Mouse (Mus musculus) cerebellum, postnatal 14 days (tissue): ENCODE data around the gene Gfy.
"Not testable (repeated sequence)": the region's sequence is repeated elsewhere in the genome, so short reads cannot be mapped to it uniquely, and the experiment has no call there.

Experiments
- DNase-seq, 2 experiments: peaks; one replicate each; pipeline ENCODE4 v3.0.0; 2021; ENCODE audit warnings: mixed read lengths in 2 of 2

The Gfy gene

DNA sequence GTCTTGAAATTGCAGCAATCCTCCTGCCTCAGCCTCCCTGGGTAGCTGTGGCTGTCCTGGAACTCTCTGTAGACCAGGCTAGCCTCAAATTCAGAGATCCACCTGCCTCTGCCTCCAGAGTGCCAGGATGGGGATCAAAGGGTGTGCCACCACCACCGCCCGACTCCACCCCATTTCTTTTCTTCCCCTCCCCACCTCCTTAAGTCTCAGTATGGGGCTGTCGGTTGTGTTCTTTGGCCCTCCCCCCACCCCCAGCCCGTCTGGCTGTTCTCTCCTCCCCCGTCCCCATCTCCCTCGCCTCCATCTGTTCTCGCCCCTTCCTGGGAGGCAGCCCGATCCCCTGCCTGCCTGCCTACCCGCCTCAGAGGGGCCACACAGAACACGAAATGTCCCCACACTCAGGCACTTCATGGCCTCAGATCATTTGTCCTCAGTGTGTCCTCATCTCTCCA lies 12.4 kb downstream of the Gfy start:
- DNase-seq, result peak in 1 of 2 experiments; percentile 70

DNA sequence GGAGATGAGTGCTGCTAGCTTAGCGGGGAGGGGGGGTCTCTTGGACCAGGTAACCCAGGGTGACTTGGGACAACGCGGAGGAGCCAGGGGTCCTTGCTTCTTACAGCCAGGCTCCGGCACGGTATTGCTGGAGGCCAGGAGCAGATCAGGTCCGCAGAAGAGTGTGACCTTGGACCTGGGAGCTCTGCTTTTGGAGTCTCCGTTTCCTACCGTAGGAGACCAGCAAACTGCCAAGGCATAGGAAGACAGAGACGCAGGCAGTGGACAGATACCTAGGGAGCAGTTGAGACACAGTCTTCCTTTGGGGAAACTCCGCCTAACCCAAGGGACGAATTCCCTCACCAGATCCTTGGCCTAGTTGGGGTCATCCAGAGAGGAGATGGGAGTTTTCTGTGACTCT lies 13.7 kb downstream of the Gfy start:
- peak in 1 of 2 experiments; percentile 52 for DNase-seq

DNA sequence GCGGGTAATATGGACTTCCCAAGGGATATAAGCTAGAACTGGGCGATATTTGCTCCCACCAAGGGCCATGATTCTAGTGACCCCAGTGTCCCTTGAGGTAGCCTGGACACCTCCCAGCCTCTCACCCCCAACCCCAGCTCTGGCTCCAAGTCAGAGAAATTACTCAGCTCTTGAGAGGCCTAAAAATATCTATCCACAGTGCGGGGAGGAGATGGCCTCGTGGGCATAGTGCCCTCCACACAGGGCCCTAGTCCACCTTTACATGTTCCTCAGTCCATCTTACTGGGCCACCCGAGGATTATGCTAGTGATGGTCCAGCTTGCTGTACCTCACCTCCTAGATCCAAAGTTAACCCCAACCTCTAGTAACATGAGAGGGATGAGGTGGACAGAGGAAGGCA lies 14.5 kb downstream of the Gfy start:
- peak; percentile 65 to 71 for DNase-seq

DNA sequence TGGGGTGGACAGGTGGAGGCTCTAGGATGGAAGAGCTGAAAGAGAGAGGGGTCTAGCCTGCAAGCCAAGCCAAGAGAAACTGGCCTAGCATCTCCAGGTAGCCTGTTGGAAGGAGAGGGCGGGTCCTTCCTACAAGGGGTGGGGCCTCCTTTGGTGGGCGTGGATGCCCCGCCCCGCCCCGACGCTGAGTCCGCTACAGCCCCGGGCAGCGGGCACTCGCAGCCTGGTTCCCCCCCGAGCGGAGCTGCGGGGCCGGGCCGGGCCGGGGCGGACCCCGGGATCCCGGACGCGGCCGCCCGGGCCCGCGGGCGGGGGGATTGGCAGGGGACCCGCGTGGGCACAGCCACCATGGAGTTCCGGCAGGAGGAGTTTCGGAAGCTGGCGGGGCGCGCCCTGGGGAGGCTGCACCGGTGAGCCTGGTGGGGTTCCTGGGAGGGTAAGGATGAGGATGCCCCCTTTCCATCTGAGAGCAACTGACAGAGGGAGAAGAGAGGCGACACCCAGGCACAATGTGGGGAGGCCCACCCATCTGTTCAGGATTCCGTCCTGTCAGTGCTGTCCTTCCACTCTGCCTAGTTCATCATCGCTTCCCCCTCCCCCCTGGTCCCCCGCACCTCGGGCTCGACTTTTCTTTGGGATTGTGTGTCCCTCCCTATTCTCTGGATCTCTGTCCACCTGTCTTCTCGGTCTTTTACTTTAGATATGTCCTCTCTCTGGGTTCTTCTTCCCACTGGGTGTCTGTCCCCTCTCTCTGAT lies 15.5 kb downstream of the Gfy start, which contains the start of gene Slc17a7:
Gene Slc17a7, plus strand, starts transcription at position 215 of the 756 bp plus-strand sequence.
- peak; percentile 78 to 87 for DNase-seq

DNA sequence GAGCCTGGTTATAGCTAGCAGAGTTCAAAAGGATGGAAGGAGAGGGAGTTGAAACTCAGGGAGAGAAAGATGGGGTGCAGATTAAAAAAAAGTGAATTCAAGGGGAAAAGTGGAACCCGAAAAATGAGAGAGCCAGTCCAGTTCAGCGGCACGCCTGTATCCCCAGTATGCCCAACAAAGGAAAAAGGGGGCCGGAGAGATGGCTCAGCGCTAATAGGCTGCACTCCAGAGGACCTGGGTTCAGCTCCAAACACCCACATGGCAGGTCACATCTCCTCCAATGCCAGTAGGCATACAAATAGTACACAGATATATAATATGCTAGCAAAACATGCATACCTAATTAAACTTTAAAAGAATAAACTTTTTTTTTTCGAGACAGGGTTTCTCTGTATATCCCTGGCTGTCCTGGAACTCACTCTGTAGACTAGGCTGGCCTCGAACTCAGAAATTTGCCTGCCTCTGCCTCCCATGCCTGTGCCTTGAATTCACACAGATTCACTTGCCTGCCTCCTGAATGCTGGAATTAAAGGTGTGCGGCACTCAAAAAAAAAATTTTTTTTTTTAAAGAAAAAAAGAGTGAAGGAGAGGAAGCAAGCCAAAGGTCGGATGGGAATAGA lies 16.3 kb downstream of the Gfy start:
- DNase-seq, result peak in 1 of 2 experiments; percentile 31

DNA sequence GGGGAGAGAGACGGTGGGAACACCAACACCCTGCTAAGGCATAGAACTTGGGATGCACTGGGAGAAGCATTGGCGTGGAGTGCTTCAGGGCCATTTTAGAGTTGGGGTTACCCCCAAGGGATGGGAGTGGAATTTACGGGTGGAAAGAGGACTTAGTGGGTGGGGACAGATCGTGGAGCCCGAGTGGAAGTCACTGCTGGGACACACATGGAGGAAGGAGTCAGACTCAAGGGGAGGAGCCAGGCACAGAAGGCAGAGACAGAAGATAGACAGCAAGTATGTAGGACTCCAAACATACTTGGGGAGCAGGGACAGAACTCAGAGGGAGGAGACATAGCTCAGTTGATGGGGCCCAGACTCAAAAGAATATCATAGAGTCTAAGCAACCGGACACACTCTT lies 16.8 kb downstream of the Gfy start:
- no peak for DNase-seq

DNA sequence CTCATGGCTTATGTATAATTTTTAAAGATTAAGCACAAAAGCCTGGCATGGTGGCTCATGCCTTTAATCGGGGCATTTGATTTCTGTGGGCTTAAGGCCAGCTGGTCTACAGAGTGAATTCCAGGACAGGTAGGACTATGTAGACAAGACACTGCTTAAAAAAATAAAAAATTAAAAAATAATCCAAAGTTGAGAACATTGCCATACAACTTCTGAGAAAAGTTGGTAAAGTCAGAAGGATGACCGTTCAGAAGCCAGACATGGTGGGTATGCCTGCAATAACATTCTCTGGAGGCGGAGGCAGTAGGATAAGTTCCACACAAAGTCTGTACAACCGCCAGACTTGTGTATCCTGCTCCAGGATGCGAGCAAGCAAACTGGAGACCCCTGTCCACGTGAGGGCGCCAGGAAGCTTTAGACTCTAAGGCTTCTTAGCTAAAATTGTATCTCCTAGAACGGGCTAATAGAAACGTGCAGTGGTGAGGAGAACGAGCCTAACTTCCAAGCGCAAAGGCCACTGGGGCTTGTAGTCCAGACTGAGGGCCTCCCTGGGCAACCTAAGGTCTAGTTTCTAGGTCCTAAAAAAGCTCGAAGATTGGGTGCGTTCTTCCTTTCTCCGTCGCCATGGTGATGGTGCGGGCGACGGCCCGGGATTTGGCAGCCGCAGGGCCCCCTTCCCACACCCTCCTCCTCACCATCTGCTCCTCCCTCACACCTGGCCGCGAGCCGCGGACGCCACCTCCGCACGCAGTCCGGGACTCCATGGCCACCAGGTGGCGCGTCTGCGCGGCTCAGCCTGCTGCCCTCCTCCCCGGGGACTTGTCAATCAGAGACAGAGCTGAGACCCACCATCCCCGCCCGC lies 17.5 kb downstream of the Gfy start:
- DNase-seq, result peak; percentile 100

DNA sequence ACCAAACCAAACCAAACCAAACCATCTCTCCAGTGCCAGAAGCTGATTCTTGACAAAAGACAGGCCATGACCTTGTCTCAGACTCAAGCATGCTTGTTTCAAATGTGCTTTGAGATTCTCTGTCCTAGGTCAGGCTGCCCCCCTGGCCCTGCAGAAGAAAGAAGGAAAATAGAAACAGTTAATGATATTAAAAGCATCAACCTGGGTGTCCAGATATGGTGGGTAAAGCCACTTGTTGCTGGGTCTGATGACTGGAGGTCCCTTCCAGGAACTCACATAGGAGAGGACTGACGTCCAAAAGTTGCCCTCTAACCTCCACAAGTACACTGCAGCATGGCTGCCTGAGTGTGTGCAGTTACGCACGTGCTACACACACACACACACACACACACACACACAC lies 18.5 kb downstream of the Gfy start:
- no peak for DNase-seq

DNA sequence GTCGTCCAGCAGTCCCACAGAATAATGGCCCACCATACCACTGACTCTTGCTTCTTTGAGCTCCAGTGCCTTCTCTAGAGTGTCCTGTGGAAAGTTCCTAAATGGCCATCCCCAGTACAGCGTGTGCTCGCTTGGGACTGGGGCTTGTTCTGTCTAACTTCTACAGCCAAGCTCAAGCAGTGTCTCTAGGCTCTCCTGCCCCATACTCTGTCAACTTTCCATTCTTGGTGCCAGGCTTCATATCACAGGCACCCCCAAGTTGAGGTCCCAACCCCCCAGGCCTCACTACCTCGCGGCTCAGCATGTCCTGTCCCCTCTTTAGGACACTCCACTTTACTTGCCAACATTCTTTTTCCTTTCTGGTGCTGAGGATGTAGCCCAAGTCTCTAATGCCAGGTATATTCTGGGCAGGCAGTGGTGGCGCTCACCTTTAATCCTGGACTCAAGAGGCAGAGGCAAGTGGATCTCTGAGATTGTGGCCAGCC lies 19.0 kb downstream of the Gfy start:
- DNase-seq, result peak in 1 of 2 experiments; percentile 9

DNA sequence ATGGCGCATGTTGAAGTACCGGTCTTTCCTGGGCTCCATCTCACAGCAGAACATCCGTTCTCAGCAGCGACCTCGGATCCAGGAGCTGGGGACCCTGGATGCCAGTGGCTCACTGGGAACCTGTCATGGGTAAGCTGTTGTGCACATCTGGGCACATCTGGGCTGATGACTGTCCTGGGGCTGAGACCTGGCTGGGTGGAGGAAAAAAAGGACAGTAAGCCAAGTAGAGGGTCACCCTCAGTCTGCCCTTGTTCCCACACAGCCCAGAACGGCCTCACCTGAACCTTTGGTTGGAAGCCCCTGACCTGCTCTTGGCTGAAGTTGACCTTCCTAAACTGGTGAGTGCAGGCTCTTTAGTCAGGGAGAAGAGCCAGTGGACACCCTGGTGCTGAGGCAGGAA lies 20.4 kb downstream of the Gfy start:
- peak in 1 of 2 experiments; percentile 11 for DNase-seq

DNA sequence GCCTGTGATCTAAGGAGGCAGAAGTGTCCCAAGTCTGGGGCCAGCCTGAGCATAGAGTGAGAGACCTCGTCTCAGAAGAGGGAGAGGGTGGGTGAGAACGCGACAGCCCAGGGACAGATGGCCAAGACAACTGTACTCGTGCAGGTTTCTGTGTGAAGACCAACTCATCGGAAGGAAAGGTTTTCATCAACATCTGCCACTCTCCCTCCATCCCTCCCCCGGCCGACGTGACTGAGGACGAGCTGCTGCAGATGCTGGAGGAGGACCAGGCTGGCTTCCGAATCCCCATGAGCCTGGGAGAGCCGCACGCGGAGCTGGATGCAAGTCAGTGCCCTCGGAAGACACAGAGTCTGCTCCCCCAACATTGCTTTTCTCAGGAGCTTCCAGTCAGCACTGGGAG lies 21.9 kb downstream of the Gfy start:
- no peak for DNase-seq

DNA sequence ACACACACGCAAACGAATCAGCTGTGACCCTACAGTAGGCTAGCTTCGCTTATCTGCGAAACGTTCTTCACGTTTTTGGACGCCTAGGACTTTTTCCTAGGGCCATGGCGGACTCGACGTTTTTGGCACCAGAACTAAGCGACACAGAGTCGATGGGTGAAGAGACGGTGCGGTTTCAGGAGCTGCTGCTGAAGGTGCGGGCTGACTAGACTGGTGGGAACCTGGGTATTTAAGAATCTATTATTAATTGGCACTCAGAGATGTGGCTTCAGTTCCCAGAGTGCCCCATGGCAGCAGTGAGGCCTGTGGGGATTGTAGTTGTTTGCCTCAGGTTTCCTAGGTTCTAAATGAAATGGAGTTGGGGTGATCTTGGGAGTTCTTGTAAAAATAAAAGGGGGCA lies 23.2 kb downstream of the Gfy start:
- peak in 1 of 2 experiments; percentile 5 for DNase-seq

DNA sequence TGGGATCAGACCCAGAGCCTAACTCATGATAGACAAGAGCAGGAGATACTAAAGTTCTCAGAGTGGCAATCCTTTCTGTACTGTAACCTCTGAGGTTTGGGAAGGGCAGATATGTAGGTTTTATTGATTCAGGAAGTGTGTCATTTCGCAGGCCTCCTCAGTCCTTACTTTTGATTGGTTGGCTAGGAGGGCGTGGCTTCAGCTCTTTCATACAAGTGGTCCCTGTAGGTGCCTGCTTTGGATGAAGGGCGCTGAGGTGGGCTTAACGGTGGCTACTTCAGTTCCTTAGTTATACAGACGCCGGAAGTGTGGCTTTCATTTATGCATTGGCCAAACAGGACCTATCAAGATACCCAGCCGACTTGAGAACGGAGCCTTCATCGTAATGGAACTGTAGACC lies 23.8 kb downstream of the Gfy start:
- peak in 1 of 2 experiments; percentile 27 for DNase-seq

DNA sequence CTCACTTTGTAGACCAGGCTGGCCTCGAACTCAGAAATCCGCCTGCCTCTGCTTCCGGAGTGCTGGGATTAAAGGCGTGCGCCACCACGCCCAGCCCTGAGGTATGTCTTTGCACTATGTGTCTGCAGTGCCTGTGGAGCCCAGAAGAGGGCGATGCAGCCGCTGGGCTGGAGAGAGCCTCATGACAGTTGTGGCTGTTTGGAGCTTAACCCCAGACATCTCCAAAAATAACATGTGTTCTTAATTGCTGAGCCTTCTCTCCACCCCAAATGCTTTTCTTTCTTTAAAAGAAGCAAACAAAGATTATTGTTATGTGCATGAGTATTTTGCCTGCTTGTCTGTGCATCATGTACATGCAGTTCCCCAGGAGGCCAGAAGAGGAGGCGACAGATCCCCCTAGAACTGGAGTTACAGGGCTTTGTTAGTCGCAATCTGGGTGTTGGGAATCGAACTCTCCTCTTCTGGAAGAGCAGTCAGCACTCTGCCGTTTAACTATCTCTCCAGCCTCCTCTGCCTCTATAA lies 24.3 kb downstream of the Gfy start:
- peak; percentile 70 to 88 for DNase-seq

DNA sequence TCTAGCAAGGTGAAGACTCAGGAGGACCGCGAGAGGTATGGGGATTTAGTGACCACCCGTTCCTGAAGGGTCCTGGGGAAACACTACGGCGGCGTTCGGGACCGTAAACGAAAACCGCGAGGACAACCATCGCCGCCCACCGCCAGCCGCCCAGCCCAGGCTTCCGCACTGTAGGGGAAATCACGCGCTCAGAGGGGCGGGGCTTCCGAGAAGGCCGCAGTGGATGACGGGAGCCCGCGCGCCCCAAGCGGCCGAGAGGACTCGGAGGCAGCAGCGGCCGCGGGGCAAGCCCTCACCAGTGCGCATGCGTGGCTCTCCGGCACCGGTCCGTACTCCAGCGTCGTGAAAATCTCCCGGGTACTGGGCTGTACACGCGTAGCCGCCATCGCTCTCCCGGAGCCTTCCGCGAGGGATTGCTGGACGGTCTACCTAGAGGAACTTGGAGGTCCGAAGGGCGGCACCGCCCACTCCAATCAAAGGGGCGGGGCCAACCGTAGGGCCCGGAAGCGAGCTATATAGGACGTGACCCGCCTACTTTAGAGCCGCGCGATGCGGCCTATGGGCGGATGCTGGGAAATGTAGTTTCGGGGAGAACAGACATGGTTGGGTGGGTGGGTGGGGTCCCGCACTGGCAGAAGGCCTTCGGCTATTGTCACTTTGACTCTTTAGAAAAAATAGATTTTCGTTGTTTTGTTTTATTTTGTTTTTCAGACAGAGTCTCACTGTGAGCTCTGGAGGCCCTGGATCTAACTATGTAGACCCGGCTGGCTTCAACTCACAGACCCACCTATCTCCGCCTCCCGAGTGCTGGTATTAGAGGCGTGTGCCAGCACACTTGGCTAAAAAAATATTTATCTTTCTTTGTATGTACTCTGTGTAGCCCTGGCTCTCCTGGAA lies 25.0 kb downstream of the Gfy start, which contains the start of the genes Pih1d1 and Aldh16a1:
Gene Pih1d1, plus strand, starts transcription at position 208 of the 897 bp plus-strand sequence.
Gene Aldh16a1, minus strand, starts transcription at position 489 of the 897 bp plus-strand sequence.
- peak; percentile 99 for DNase-seq

DNA sequence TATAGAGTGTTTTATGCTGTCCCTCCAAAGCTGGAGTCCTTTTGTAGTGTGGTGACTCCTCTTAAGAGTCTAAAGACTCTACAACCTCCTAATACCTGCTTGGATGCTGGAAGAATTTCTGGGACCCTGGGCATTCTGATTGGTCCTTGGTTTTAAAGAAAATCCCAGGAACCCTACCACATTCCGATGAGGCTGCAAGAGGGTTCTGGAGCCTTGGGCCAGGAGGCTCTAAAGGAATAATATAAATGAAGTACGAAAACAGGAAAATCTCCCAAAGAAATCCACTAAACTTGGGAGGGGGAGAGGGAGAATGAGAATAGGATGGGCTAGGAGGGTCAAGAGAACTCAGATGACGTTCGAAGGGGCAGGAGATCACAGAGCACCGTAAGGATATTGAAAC lies 25.8 kb downstream of the Gfy start:
- peak in 1 of 2 experiments; percentile 7 for DNase-seq

DNA sequence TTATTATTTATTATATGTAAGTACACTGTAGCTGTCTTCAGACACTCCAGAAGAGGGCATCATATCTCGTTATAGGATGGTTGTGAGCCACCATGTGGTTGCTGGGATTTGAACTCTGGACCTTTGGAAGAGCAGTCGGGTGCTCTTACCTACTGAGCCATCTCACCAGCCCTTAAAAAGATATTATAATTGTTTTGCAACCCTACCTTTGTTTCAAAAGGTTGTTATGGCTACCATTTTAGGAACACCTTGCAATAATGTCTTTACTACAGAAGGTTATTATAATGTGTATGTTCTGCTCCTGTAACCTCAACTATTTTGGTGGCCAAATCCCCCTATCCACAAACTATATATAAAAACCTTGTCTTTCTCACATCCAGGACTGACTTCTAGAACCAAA lies 26.3 kb downstream of the Gfy start:
- DNase-seq, result not testable (repeated sequence)

DNA sequence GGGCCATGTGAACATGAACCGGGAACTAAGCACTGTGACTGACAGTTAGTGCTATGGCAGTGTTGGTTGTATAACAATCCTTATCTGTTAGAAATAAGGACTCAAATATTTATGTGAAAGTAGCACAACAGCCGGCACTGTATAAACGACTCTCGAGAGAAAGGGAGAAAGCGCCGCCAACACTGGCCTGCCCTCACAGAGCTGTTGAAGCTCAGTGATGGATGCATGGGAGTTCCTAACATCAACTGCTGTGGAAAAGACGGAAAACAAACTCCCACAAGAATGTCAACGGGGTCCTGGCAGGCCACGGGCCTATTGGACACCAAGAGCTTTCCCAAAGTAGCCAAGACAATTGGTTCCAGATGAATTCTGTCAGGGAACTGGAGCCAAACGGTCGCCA lies 28.1 kb downstream of the Gfy start:
- peak in 1 of 2 experiments; percentile 13 for DNase-seq

DNA sequence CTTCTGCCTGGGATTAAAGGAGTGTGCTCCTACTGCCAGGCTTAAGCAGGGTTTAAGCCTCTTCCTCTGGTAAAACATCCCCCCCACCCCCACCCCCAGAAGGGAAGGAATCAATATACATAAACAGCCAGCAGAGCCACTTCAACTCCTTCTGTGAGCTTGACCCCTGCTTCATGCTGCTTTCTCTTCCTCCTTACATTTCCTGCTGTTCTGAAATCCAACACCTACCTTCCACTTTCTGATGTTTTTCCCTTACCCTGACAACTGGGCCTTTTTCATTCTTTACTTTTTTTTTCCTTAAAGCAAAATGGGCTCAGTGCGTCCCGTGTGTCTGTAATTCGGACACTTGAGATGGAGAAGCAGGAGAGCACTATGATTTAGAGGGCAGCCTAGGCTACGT lies 29.0 kb downstream of the Gfy start:
- DNase-seq, result no peak

DNA sequence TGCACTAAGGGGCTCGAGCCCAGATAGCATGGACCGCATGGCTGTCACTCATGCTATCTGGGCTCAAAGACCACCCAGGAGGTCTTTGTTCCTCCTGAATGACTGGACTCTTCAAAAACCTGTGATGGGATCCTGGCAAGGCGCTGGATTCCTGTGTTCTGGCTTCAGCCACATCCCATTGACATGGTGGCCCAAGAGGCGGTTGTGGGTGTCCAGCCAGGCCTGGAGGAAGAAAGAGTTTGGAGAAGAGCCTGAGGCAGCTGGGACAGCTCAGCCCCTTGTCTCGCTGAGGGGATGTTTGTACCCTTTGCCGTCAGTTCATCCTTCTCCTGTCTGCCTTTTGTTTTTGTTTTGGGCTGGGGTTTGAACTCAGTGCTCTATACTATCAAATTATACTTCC lies 29.8 kb downstream of the Gfy start:
- DNase-seq, result peak in 1 of 2 experiments; percentile 13

DNA sequence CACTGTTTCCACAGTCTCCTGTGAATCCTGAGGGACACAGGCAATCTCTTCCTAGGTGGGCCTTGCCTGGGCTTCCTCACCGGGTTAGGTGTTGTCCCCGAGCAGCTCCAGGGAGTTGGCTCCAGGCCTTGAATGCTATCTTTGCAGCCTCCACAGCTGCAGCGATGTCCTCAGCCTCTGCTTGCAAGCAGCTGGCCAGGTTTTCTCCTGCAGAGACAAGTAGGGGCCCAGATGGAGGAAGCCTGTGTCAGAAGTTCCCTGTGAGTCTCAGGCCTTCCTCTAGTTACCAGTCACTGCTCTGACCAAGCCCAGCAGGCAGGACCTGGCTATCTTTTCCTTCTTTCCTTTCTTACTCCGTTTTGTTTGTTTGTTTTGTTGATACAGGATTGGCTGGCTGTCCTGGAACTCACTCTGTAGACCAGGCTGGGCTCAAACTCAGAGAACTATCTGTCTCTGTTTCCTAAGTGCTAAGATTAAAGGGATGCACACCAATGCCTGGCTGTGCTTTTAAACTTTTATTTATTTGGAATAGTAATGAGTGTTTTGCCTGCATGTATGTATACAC lies 30.8 kb downstream of the Gfy start:
- no peak for DNase-seq
